Mouse (Mus musculus) liver, adult (tissue): ENCODE measurements around the gene Aadacl3.

Source experiments
- GATA4 ChIP-seq: IDR thresholded peaks from 2 replicates; pipeline ENCODE4 v1.6.1; 2014; ENCODE audit warnings: mild to moderate bottlenecking, low read length; ENCODE audit not compliant: insufficient replicate concordance

Aadacl3 gene

GRCm38 (mm10) chr4:144463656-144464055 is at the start of gene Aadacl3:
Aadacl3 (minus strand) TSS chr4:144463756.
- TF ChIP-seq GATA4, result no peak

- no peak for TF ChIP-seq GATA4
These were observed 43.0 kb upstream of the Aadacl3 start for GRCm38 (mm10) chr4:144506518-144506917.

GRCm38 (mm10) chr4:144493331-144493730 is 29.8 kb upstream of the Aadacl3 start:
- TF ChIP-seq GATA4, result no peak

DNA sequence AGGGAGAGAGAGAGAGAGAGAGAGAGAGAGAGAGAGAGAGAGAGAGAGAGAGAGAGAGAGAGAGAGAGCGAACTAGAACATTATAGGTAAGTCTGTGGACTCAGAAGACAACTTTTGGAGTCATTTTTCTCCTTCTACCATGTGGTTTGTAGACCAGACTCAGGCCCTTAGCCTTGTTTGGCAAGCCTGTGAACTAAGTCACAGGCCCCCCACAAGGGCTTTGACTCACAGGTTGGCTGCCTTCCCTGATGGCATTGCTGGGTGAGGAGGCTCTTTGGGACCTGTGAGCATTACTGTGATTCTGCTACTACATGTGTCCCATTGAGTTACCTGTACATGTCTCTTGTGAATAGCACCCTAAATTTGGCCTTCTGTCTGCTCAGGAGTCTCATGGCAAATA is 4.5 kb upstream of the Aadacl3 start:
- no peak for TF ChIP-seq GATA4

GRCm38 (mm10) chr4:144465206-144465605 is 1.6 kb upstream of the Aadacl3 start:
- no peak for TF ChIP-seq GATA4

GRCm38 (mm10) chr4:144453217-144453616 is 10.3 kb downstream of the Aadacl3 start, which contains the start of gene Gm9944:
Gm9944 (minus strand) TSS chr4:144453317.
- TF ChIP-seq GATA4, result no peak

GRCm38 (mm10) chr4:144448546-144448945 is 15.0 kb downstream of the Aadacl3 start:
- TF ChIP-seq GATA4, result no peak

- TF ChIP-seq GATA4, result no peak
These were observed 22.0 kb downstream of the Aadacl3 start for GRCm38 (mm10) chr4:144441582-144441981.

- TF ChIP-seq GATA4, result no peak
These were observed 22.5 kb downstream of the Aadacl3 start for GRCm38 (mm10) chr4:144441095-144441494.

DNA sequence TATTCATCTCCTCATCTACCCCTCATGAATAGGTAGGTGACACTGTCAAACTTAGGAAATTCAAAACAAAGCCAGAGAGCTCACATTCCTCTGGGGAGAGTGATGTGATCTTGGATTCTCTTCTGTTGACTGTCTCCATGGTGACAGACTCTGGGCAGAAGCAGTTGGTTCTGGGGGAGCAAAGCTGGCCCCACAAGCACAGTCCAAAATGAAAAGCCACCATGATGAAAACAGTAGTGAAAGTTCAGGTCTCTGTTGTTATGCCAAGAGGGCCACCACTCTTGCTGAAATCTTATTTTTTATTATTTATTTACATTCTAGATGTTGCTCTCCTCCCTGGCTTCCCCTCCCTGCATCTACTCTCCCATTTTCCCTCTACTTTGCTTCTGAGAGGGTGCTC is 24.9 kb downstream of the Aadacl3 start, which contains the start of gene 1700012P22Rik:
Gene 1700012P22Rik, minus strand, starts transcription at position 101 of the 400 bp plus-strand sequence.
- no peak for TF ChIP-seq GATA4

DNA sequence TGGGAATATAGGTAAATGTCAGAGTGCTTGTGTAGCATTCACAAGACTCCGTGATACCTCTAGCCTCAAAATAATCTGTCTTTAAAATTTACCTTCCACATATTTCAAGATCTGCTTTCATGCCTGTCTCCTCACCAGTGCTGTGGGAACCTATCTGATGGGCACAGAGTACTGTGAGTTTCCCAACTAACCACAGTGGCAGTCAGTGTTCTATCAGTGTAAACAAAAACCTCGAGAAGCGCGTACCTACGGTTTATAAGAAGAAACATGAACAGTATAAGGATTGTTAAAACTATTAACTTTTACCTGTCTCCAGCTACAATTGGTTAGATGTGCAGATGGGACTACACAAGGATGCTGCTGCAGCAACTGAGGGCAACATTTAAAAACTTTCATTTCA is 30.3 kb downstream of the Aadacl3 start:
- no peak for TF ChIP-seq GATA4

GRCm38 (mm10) chr4:144430723-144431122 is 32.8 kb downstream of the Aadacl3 start:
- no peak for TF ChIP-seq GATA4

DNA sequence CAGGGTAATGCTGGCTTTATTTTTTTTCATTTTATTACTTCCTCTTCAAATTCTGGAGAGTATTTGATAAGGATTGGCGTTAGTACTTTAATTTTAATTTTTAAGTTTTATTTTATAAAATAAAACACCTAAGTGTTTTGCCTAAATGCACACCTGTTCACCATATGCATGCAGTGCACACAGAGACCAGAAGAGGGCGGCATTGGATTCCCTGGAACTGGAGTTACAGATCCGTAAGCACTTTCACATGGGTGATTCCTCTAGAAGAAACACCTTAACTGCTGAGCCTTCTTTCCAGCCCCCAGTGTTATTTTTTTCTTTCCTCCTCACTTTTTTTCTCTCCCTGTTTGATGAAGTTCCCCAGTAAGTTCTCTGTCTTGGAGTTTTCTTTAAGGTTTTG is 34.7 kb downstream of the Aadacl3 start:
- TF ChIP-seq GATA4, result no peak

- no peak for TF ChIP-seq GATA4
These were observed 39.0 kb downstream of the Aadacl3 start for GRCm38 (mm10) chr4:144424590-144424989.

DNA sequence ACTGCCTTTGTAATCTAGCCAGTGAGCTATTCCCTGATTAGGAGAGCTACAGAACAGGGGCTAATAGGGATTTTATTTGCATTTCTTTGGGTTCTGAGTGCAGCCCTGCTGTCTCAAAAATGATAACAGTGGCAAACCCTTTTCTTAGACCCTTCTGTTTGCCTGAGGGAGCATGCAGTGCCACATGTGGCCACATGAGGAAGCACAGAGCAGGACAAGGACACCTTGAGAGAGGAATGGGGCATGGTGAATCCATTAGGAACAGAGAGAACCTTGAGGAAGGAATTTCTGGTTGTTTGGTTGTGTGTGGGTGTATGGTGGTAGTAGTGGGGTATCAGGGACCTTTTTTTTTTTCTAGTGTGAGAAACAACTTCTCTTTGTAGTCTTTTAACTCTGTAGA is 42.9 kb downstream of the Aadacl3 start:
- TF ChIP-seq GATA4, result no peak

- TF ChIP-seq GATA4, result no peak
These were observed 55.3 kb downstream of the Aadacl3 start, which contains the start of gene Pramef12 for GRCm38 (mm10) chr4:144408290-144408689. Pramef12 (minus strand) TSS chr4:144408464.

DNA sequence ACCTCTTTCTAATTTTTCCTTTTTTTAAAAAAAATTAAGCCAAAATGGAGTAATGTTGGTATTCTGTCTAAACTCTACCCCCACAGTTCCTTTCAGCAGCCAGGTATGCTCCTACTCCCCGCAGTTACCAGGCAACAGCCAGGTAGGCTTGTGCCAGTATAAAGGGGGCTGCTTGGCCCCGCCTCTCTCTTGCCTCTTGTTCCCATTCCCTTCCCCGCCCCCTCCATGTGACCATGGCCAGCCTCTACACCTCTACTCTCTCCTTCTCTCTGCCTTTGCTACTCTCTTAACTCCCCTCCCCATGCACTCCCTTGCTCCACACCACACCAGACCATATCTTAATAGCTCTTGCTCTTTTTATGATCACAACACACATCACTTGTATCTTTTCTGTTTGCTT is 57.3 kb downstream of the Aadacl3 start:
- TF ChIP-seq GATA4, result no peak
